Mouse (Mus musculus) liver, postnatal 0 days (tissue): ENCODE results near the gene Gfpt2. TPM values are rescaled to one million over a fixed set of nuclear protein-coding genes. Genes with fewer than 3 reads are reported as not detected.

Experiments used
- ATAC-seq: fragments of 200-750 bp; cut with Nextera tagmentation; 2 replicates; pipeline ENCODE4 v1.8.0; 2017; ENCODE audit warnings: mild to moderate bottlenecking, moderate library complexity
- DNase-seq: peaks from one replicate; pipeline ENCODE4 v3.0.0-alpha.2; 2016
- H3K27ac ChIP-seq: fragments of 300-500 bp; sonication (generic); 2 replicates; pipeline ENCODE4 v1.5.1; 2014; ENCODE audit warnings: antibody characterized with exemption, moderate library complexity, mild to moderate bottlenecking, low read depth
- H3K27me3 ChIP-seq: fragments of 300-500 bp; sonication (generic); 2 replicates; pipeline ENCODE4 v1.6.1; 2014; ENCODE audit warnings: low read length, control low read depth, mixed read lengths; ENCODE audit not compliant: insufficient read depth
- H3K36me3 ChIP-seq: fragments of 300-500 bp; sonication (generic); replicated peaks from 2 replicates; pipeline ENCODE4 v1.6.1; 2014; ENCODE audit warnings: mild to moderate bottlenecking, control low read depth, low read length, moderate library complexity, mixed read lengths; ENCODE audit not compliant: insufficient read depth
- H3K4me1 ChIP-seq: fragments of 300-500 bp; sonication (generic); 2 replicates; pipeline ENCODE4 v1.6.1; 2014; ENCODE audit warnings: antibody characterized with exemption, mild to moderate bottlenecking, control low read depth; ENCODE audit not compliant: insufficient read depth
- H3K4me2 ChIP-seq: fragments of 300-500 bp; sonication (generic); 2 replicates; pipeline ENCODE4 v1.6.1; 2014; ENCODE audit warnings: low read depth, mild to moderate bottlenecking, low read length, moderate library complexity, mixed read lengths
- H3K4me3 ChIP-seq: fragments of 300-500 bp; sonication (generic); 2 replicates; pipeline ENCODE4 v1.5.1; 2014; ENCODE audit warnings: low read depth, low read length
- H3K9ac ChIP-seq: fragments of 300-500 bp; sonication (generic); replicated peaks from 2 replicates; pipeline ENCODE4 v1.6.1; 2014; ENCODE audit warnings: mild to moderate bottlenecking, moderate library complexity
- H3K9me3 ChIP-seq: fragments of 300-500 bp; sonication (generic); 2 replicates; pipeline ENCODE4 v1.6.1; 2016; ENCODE audit warnings: mild to moderate bottlenecking, control low read depth, low read length, mixed read lengths
- CTCF ChIP-seq: sonication (generic); IDR thresholded peaks from 2 replicates; pipeline ENCODE4 v1.5.1; 2016; ENCODE audit warnings: antibody characterized with exemption, low read depth
- EP300 ChIP-seq: IDR thresholded peaks from 2 replicates; pipeline ENCODE4 v1.6.1; 2016; ENCODE audit warnings: antibody characterized with exemption, low read depth, mild to moderate bottlenecking
- WGBS: fragments of 180-500 bp; shearing (Covaris S2); extraction: QIAGEN DNeasy Blood & Tissue Kit; methylation state at CpG from one replicate; pipeline ENCODE4 v1.1.7; 2014; ENCODE audit not compliant: insufficient replicate concordance; 5-methylcytosine and 5-hydroxymethylcytosine counted together
- polyA plus RNA-seq: library from polyadenylated mRNA; unstranded; fragments of >200 nt; fragmentation: Nextera tagmentation; extraction: Ambion mirVana; gene quantifications from 2 replicates; pipeline ENCODE4 v1.2.1, GENCODE M21; 2015

The Gfpt2 gene
- polyA plus RNA-seq, 1 experiment from 2014 or later, result 0.81 TPM

DNA sequence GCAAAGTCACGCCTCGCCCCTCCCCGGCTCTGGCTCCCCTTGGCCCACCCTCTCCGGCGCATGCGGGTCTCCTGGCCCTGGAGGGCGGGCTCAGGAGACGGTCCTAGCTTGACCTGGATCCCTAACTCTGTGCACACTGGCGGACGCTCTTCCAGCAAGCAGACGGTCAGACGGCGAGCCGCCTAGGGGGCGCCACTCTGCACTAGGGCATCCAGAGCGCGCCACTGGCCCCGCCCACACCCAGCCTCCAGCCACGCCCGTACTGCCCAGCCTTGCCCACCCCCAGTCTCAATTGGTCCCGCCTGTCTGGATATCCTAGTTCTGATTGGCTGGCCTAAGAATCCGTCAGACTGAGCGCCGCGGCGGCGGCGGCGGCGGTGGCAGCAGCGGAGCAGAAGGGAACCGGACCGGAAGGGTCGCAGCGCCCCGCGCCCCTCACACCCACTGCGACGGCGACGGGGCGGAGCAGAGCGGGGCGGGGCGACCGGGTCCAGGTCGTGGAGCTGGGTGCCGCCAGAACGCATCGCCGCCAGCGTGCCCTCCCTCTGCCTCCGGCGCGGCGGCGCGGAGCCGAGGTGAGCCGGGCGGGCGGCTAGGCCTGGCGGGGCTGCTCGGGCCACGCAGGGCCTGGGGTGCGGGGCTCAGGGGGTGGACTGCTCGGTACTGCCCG lies 52.6 kb downstream of the Gfpt2 start, which contains the start of gene Mapk9:
TSS of gene Mapk9 (plus strand) at position 351 of the 670 bp plus-strand sequence.
- Histone ChIP-seq H3K4me2 (peak within 1 kb of the TSS; percentile 95), H3K9ac (peak within 1 kb of the TSS; percentile 95), H3K4me3 (peak within 1 kb of the TSS; percentile 95), H3K36me3 (peaks cover 3% of the 10 kb centered on the region; the same call in 1 of the 2 replicates), H3K9me3 (no peaks in the 10 kb centered on the region), H3K27ac (peak within 1 kb of the TSS; percentile 90), H3K27me3 (no peaks in the 10 kb centered on the region), H3K4me1 (peaks cover 26% of the 10 kb centered on the region)
- peak; percentile 97 for TF ChIP-seq CTCF
- TF ChIP-seq EP300, result no peak
- WGBS, result 2% methylated on average over 48 of the region's 68 CpGs
- DNase-seq, result peak; percentile 99
- peak; percentile 97 for ATAC-seq

DNA sequence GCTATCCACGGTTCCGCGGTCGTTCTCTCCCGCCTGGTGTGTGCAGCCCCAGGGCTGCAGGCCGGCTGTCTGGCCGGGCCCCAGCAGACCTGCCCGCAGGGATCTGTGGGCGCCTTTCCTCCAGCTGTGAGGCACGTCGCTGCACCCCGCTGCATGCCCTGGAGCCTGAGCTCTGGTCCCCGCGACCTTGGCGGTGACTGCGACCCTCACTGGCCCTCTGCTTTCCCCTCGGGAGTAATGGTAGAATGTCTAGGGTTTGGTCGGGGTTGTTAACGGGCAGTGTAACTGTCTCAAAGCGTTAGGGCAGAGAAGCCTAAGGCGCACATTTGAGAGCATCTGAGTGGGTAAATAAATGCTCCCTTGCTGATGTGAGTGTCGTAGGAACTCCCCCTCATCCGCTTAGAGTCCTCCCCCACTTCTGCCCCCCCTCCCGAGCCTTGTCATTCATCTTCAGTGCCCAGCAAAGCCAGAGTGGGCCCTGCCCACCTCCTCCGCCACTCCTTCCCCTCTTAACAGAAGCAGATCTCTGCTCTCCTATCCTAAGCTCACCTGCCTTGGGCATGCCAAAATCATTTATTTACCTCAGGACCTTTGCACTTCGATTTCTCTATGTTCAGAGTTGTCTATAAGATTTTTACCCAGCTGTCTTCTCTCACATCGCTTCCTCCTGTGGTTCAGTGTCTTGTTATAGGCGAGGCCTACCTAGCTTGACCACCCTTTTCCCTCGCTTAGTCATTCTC lies 53.3 kb downstream of the Gfpt2 start:
- no peaks in the 10 kb centered on the region for H3K9me3 ChIP-seq
- H3K27ac ChIP-seq, result peak overlapping the region; percentile 90
- H3K36me3 ChIP-seq, result peaks cover 3% of the 10 kb centered on the region; the same call in 1 of the 2 replicates
- peak; percentile 44 for DNase-seq
- H3K4me2 ChIP-seq, result peak overlapping the region; percentile 95
- no peaks in the 10 kb centered on the region for H3K27me3 ChIP-seq
- 5% methylated on average over 24 of the region's 29 CpGs for WGBS
- ATAC-seq, result no peak
- peaks cover 20% of the 10 kb centered on the region for H3K4me1 ChIP-seq
- peak overlapping the region; percentile 95 for H3K4me3 ChIP-seq
- TF ChIP-seq EP300 (no peak), CTCF (no peak)
- H3K9ac ChIP-seq, result peak overlapping the region; percentile 95

DNA sequence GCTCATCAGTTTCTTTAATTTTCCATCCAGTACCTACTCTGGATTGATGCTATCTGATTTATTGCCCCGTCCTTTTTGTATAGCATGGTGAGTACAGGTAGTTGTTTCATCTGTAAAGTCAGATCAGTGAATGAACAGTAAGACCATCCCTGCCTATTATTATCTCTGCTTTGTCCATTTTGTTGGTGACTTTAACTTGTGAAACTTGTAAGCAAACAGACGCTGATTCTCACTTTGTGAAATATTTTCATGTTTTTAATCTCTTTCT lies 53.8 kb downstream of the Gfpt2 start:
- Histone ChIP-seq H3K4me1 (peaks cover 18% of the 10 kb centered on the region), H3K4me3 (peak overlapping the region; percentile 95), H3K36me3 (peaks cover 3% of the 10 kb centered on the region; the same call in 1 of the 2 replicates), H3K9me3 (no peaks in the 10 kb centered on the region), H3K27me3 (no peaks in the 10 kb centered on the region), H3K9ac (peak overlapping the region; percentile 95), H3K27ac (peak overlapping the region; percentile 90), H3K4me2 (peak overlapping the region; percentile 95)
- ATAC-seq (no peak), DNase-seq (no peak)
- 37% methylated on average over 2 of the region's 2 CpGs for WGBS
- TF ChIP-seq CTCF (no peak), EP300 (no peak)

DNA sequence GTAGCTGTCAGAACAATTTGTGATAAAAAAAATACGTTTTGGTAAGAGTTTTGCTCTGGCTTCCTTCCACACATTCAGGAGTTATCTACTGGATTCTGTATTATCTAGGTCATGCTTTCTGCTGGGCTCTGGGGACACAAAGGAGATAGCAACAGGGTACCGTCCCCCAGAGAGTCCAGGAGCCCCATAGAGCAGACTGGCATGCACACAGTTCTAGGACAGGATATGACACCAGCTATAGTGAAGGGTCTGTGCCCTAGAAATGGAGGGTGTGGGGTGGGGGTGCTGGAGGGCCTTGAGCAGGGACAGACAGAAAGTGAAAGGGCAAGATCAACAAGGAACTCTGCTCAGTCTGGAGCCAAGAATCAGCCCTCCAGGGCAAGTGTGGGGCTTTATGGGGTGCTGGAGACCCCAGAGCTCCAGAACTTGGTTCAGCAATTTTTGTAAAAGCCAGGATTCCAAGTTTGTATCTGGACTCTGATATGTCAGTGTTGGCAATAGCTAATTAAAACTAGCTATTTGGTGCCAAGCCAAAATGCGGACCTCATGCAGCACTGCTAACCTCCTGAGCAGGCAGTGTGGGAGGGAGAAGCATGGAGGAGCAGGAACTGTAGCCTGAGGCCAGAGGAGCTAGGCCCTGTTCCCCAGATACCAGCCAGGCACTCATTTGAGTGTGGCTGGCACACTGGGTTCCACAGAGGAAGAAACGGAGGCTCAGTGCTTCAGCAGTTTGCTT lies 54.3 kb downstream of the Gfpt2 start:
- Histone ChIP-seq H3K27me3 (no peaks in the 10 kb centered on the region), H3K36me3 (peaks cover 3% of the 10 kb centered on the region; the same call in 1 of the 2 replicates), H3K27ac (peak overlapping the region; percentile 90), H3K9me3 (no peaks in the 10 kb centered on the region), H3K4me3 (peak overlapping the region; percentile 95), H3K9ac (peak overlapping the region; percentile 95), H3K4me1 (peaks cover 18% of the 10 kb centered on the region), H3K4me2 (peak overlapping the region; percentile 95)
- no peak for TF ChIP-seq CTCF
- TF ChIP-seq EP300, result peak; percentile 49; the same call in 1 of the 2 replicates
- ATAC-seq (no peak), DNase-seq (no peak)
- 47% methylated on average over 4 of the region's 4 CpGs for WGBS

DNA sequence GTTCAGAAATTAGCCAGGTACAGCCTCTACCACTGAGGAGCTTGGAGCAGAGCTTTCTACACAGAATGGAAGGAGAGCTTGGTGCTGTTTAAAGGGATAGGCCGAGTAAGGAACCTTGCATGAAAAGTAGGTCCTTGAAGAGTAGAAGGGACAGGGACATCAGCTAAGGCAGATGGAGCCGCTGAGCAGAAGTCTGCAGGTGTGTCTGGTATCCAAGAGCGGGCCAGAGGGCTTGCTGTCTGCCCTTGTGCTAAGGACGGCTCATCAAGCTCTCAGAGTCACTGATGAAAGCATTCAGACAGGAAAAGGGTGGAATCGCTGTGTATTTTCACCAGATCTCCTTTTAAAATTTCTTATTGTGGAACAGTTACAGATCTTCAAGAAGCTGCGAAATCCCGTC lies 56.4 kb downstream of the Gfpt2 start:
- DNase-seq (no peak), ATAC-seq (no peak)
- Histone ChIP-seq H3K4me3 (no peak overlapping the region), H3K4me2 (no peak overlapping the region), H3K9ac (no peak overlapping the region), H3K36me3 (peaks cover 12% of the 10 kb centered on the region), H3K9me3 (no peaks in the 10 kb centered on the region), H3K27me3 (no peaks in the 10 kb centered on the region), H3K27ac (no peak overlapping the region), H3K4me1 (peaks cover 18% of the 10 kb centered on the region)
- no peak for TF ChIP-seq EP300
- TF ChIP-seq CTCF, result no peak
- WGBS, result 86% methylated on average over 7 of the region's 7 CpGs

DNA sequence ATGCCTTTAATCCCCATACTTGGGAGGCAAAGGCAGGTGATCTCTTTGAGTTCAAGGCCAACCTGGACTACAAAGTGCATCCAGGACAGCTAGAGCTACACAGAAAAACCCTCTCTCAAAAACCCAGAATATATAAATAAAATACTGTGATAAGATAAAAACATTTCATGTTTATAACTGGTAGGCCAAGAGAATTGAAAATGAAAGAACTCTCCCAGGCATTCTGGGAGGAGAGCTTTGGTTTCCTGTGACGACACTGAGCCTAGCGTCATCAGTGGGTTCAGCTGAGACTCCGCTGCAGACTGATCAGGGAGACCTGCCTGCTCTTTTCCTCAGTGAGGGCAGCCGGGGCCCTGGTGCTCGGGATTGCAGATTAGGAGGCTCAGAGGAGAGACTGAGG lies 61.2 kb downstream of the Gfpt2 start:
- Histone ChIP-seq H3K4me2 (no peak overlapping the region), H3K9me3 (no peaks in the 10 kb centered on the region), H3K36me3 (peaks cover 13% of the 10 kb centered on the region), H3K27me3 (no peaks in the 10 kb centered on the region), H3K27ac (no peak overlapping the region), H3K9ac (no peak overlapping the region), H3K4me1 (peaks cover 4% of the 10 kb centered on the region; the same call in 1 of the 2 replicates), H3K4me3 (no peak overlapping the region)
- no peak for DNase-seq
- TF ChIP-seq EP300 (no peak), CTCF (no peak)
- WGBS, result 55% methylated on average over 5 of the region's 5 CpGs
- no peak for ATAC-seq
